Mouse (Mus musculus) telencephalon, adult 2 months (tissue): ENCODE results near the gene Ogfod3.

Experiments used
- DNase-seq: peaks from one replicate; pipeline ENCODE4 v3.0.0-alpha.2; 2011; ENCODE audit warnings: low read depth, low spot score

The Ogfod3 gene

GRCm38 (mm10) chr11:121199851-121200250 lies 4.7 kb downstream of the Ogfod3 start:
- DNase-seq: no peak

GRCm38 (mm10) chr11:121198622-121199021 lies 5.9 kb downstream of the Ogfod3 start:
- DNase-seq: no peak

GRCm38 (mm10) chr11:121193415-121193814 lies 11.1 kb downstream of the Ogfod3 start:
- no peak for DNase-seq

- no peak for DNase-seq
Measured at GRCm38 (mm10) chr11:121192742-121193141, 11.8 kb downstream of the Ogfod3 start.

GRCm38 (mm10) chr11:121189681-121190080 lies 14.8 kb downstream of the Ogfod3 start:
- DNase-seq: no peak

- no peak for DNase-seq
Measured at GRCm38 (mm10) chr11:121176285-121177270, 27.9 kb downstream of the Ogfod3 start.

- DNase-seq: no peak
Measured at GRCm38 (mm10) chr11:121174234-121174633, 30.3 kb downstream of the Ogfod3 start.

GRCm38 (mm10) chr11:121173203-121173602 lies 31.3 kb downstream of the Ogfod3 start:
- no peak for DNase-seq

- no peak for DNase-seq
Measured at GRCm38 (mm10) chr11:121163751-121164150, 40.8 kb downstream of the Ogfod3 start.

- DNase-seq: no peak
Measured at GRCm38 (mm10) chr11:121160636-121161346, 43.7 kb downstream of the Ogfod3 start.

- DNase-seq: no peak
Measured at GRCm38 (mm10) chr11:121159971-121160370, 44.5 kb downstream of the Ogfod3 start, which contains the start of gene Uts2r. Uts2r (plus strand) TSS chr11:121160271.

- no peak for DNase-seq
Measured at GRCm38 (mm10) chr11:121156411-121156891, 48.1 kb downstream of the Ogfod3 start.

- no peak for DNase-seq
Measured at GRCm38 (mm10) chr11:121154203-121154602, 50.3 kb downstream of the Ogfod3 start.

GRCm38 (mm10) chr11:121148193-121148592 lies 56.3 kb downstream of the Ogfod3 start:
- no peak for DNase-seq

- no peak for DNase-seq
Measured at GRCm38 (mm10) chr11:121145865-121146264, 58.6 kb downstream of the Ogfod3 start, which contains the start of gene Tex19.1. Tex19.1 (plus strand) TSS chr11:121146143.

- DNase-seq: no peak
Measured at GRCm38 (mm10) chr11:121143325-121144015, 61.0 kb downstream of the Ogfod3 start.

GRCm38 (mm10) chr11:121138732-121139131 lies 65.8 kb downstream of the Ogfod3 start:
- DNase-seq: no peak

- no peak for DNase-seq
Measured at GRCm38 (mm10) chr11:121137682-121138081, 66.8 kb downstream of the Ogfod3 start.

GRCm38 (mm10) chr11:121134600-121134999 lies 69.9 kb downstream of the Ogfod3 start:
- no peak for DNase-seq

- no peak for DNase-seq
Measured at GRCm38 (mm10) chr11:121129616-121130015, 74.9 kb downstream of the Ogfod3 start.
